In genomic region chr5:114548976-114549375, GRCm38 (mm10) we compare ENCODE assay signal across 22 mouse cellular contexts. TPM values are rescaled to one million over a fixed set of nuclear protein-coding genes. Genes with fewer than 3 reads are reported as not detected.
A peak's percentile ranks its signal among the peaks of the same experiment; 100 is the strongest.
DNase-seq lines count a peak whose midpoint lies in the region; ATAC-seq lines count a peak whose summit lies in the region.
"Had no signal": no experiment of that assay in that cellular context is flagged by ENCODE, and none has a peak within 500 bp of the region (broad histone marks: within the 10 kb centered on the region; RNA-seq: fewer than 3 reads in every experiment).

No protein-coding gene starts in this region.

- no peak for ATAC-seq in erythroid progenitor cell, adult 5-6 weeks (replicated peaks; ENCODE audit: low FRiP score, poor library complexity, severe bottlenecking)
- ATAC-seq: activated CD4-positive, CD25-positive, alpha-beta regulatory T cell, adult 4 months; CD4-positive, CD25-positive, alpha-beta regulatory T cell, adult 4 months; Patski had no signal

- DNase-seq in adrenal gland, postnatal 14 days = peak; percentile 34
- no peak for DNase-seq in adrenal gland, adult 18-20 months (ENCODE audit: low spot score in 2 of 2)
- DNase-seq in ES-CJ7 (ENCODE audit: low read depth, low spot score) = peak; percentile 45
- DNase-seq in R1 (ENCODE audit: low read depth, low spot score) = peak; percentile 62
- peak; percentile 64 for DNase-seq in ZHBTc4 (ENCODE audit: low read depth, low spot score)
- no peak for DNase-seq in ovary, postnatal 14 days (ENCODE audit: low spot score)
- no peak for DNase-seq in thymus, adult 18-20 months
- DNase-seq: adrenal gland, adult 8-10 months; adrenal gland, postnatal 25 days; B cell, adult 2 months; cerebellum, adult 11 months; cerebellum, adult 11-12 months; cerebellum, adult 18-20 months; cerebellum, adult 2 months; cerebellum, adult 8-10 months; cerebellum, adult 9-10 months; cerebellum, adult 9-11 months had no signal

RNA-seq across cellular contexts. Expression of gene Fam222a, which starts 18.8 kb away (rescaled TPM):
- total RNA-seq in adrenal gland, postnatal 14 days (2021) = 55.8 and 77.0 TPM in 2 replicates
- total RNA-seq in adrenal gland, adult 18-20 months (2021) = 10 to 100 TPM; 62.7 to 76.0 TPM
- 2.9 TPM in 1 of 2 replicates, not detected in the other for total RNA-seq in erythroid progenitor cell, adult 5-6 weeks (2015; ENCODE audit: low replicate concordance)
- total RNA-seq in erythroid progenitor cell, adult 5-6 weeks (2017; ENCODE audit: low replicate concordance) = 0.39 TPM in 1 of 2 replicates, not detected in the other
- total RNA-seq: CH12.LX had no signal

Comparison
In these comparisons a context has a peak if more than half of its experiments do, and no peak if none do; other contexts are left out.
1. DNase-seq: peak in adrenal gland, postnatal 14 days (single experiment), ES-CJ7 (single experiment), R1 (single experiment) and ZHBTc4 (single experiment); none in adrenal gland, adult 18-20 months (0 of 2), ovary, postnatal 14 days (single experiment) and thymus, adult 18-20 months (0 of 2).
2. RNA of gene Fam222a, which starts 18.8 kb away (total RNA-seq): 55.8 to 77.0 TPM in adrenal gland, postnatal 14 days and 62.7 to 76.0 TPM in adrenal gland, adult 18-20 months; 0.39 to 2.9 TPM in erythroid progenitor cell, adult 5-6 weeks; every median in the first group is over 10 times any median in the second.